Mouse (Mus musculus): ENCODE results near the gene Map2. TPM values are rescaled to one million over a fixed set of nuclear protein-coding genes. Genes with fewer than 3 reads are reported as not detected.

Gene Map2
- total RNA-seq, 1 experiment: 1.8 TPM

DNA sequence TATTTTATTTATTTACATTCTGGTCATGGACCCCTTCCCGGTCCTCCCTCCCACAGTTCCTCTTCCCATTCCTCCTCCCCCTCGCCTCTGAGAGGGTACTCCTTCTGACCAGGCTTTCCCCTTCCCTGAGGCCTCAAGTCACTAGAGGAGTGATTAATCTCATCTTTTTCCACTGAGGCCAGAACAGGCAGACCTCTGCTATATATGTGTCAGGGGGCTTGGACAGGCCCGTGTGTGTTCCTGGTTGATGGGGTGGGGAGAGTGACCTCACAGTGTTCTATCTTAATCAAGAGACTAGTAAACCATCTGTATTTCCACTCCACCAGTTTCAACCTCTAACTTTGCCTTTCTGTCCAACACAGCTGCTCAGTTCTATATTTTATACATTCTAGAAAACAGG is 107.4 kb downstream of the Map2 start:
- in situ Hi-C loops (cut with MboI; ENCODE audit: low sequenced_read_pairs in 2 of 2, unreplicated experiment in 2 of 2): no loop called here
- no peak overlapping the region for H3K9ac ChIP-seq (ENCODE audit: insufficient read depth, low read depth, low read length, poor library complexity, severe bottlenecking)
- no peaks in the 10 kb centered on the region for H3K9me3 ChIP-seq (ENCODE audit: control insufficient read depth, insufficient read depth, low read depth, low read length)
- no peak overlapping the region for H3K27ac ChIP-seq (ENCODE audit: insufficient read depth, low read depth, low read length, poor library complexity, severe bottlenecking)
- H3K4me1 ChIP-seq (ENCODE audit: control insufficient read depth in 2 of 2, insufficient read depth in 2 of 2, low read length in 2 of 2, poor library complexity in 1 of 2): no peaks in the 10 kb centered on the region
- TF ChIP-seq ZC3H11A (IDR thresholded peaks at IDR 0.05; ENCODE audit: borderline replicate concordance, low read depth, low read length) (no peak), ZNF384 (IDR thresholded peaks at IDR 0.05; ENCODE audit: low read depth, low read length) (no peak), MAFK (IDR thresholded peaks at IDR 0.05; ENCODE audit: insufficient read depth, low read depth, low read length) (no peak), CHD2 (IDR thresholded peaks at IDR 0.05; ENCODE audit: low read depth, low read length) (no peak), HCFC1 (IDR thresholded peaks at IDR 0.05; ENCODE audit: borderline replicate concordance, insufficient read depth, low read length) (no peak)
- no peaks in the 10 kb centered on the region for H3K36me3 ChIP-seq (ENCODE audit: control insufficient read depth, insufficient read depth, low read length, poor library complexity, severe bottlenecking)
- no peak for DNase-seq (ENCODE audit: low read depth, low spot score)
- no peak overlapping the region for H3K4me3 ChIP-seq (ENCODE audit: insufficient read depth in 1 of 2, low read depth in 1 of 2, low read length in 2 of 2, poor library complexity in 1 of 2, severe bottlenecking in 1 of 2)

DNA sequence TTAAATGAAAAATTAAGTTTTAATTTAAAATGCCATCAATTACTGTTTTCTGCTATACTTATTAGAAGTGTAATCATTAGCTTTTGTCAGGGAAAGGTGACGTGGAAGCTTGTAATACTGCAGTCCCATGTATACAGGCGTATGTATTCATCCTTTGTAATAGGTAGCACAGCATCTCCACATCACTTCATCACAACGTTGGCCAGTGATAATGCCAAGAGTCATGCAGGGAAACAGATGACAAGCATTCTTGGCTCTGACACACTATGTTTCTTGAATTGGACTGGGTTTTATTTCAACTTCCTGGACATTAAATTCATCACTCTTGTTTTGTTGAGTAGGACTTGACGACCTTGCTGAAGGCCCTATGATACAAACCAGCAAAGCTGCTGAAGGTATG is 113.9 kb downstream of the Map2 start:
- no peaks in the 10 kb centered on the region for H3K36me3 ChIP-seq (ENCODE audit: control insufficient read depth, insufficient read depth, low read length, poor library complexity, severe bottlenecking)
- no peak for DNase-seq (ENCODE audit: low read depth, low spot score)
- no peak overlapping the region for H3K27ac ChIP-seq (ENCODE audit: insufficient read depth, low read depth, low read length, poor library complexity, severe bottlenecking)
- in situ Hi-C loops (cut with MboI; ENCODE audit: low sequenced_read_pairs in 2 of 2, unreplicated experiment in 2 of 2): no loop called here
- H3K4me1 ChIP-seq (ENCODE audit: control insufficient read depth in 2 of 2, insufficient read depth in 2 of 2, low read length in 2 of 2, poor library complexity in 1 of 2): no peaks in the 10 kb centered on the region
- H3K9me3 ChIP-seq (ENCODE audit: control insufficient read depth, insufficient read depth, low read depth, low read length): no peaks in the 10 kb centered on the region
- no peak overlapping the region for H3K4me3 ChIP-seq (ENCODE audit: insufficient read depth in 1 of 2, low read depth in 1 of 2, low read length in 2 of 2, poor library complexity in 1 of 2, severe bottlenecking in 1 of 2)
- no peak overlapping the region for H3K9ac ChIP-seq (ENCODE audit: insufficient read depth, low read depth, low read length, poor library complexity, severe bottlenecking)
- TF ChIP-seq HCFC1 (IDR thresholded peaks at IDR 0.05; ENCODE audit: borderline replicate concordance, insufficient read depth, low read length) (no peak), MAFK (IDR thresholded peaks at IDR 0.05; ENCODE audit: insufficient read depth, low read depth, low read length) (no peak)

DNA sequence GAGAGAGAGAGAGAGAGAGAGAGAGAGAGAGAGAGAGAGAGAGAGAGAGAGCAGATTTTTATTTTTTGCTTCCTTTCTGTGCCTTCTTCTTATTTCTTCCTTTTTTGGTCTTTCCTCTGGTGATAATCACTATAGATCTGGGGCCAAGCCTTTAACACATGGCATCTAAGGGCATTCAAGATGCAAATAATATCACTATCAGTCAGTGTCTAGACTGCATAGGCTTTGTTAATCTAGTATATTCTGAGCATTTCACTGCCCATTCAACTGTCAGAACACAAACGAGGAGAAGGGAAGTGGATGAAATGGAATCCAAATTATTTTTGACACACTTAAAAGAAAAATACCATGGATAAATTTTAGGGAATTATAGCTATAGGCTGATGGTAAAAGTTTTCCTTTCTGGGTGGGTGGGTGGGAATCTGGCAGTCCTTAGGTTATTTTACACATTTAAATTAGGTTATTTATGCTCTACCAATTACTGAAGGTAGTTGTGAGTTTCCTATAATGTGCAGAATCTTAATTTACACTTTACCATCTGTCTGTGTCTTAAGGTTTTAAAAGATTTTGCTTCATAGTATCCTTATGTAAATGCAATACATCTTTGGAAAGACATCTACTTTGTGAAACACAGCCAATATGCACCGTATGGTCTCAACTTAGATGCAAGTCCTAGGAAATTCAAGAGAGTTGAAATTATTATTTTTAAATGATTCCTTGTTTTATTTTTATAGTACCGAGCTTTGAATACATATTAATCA is 117.2 kb downstream of the Map2 start:
- H3K9me3 ChIP-seq (ENCODE audit: control insufficient read depth, insufficient read depth, low read depth, low read length): no peaks in the 10 kb centered on the region
- DNase-seq (ENCODE audit: low read depth, low spot score): no peak
- no peaks in the 10 kb centered on the region for H3K4me1 ChIP-seq (ENCODE audit: control insufficient read depth in 2 of 2, insufficient read depth in 2 of 2, low read length in 2 of 2, poor library complexity in 1 of 2)
- no peak for TF ChIP-seq ZC3H11A (IDR thresholded peaks at IDR 0.05; ENCODE audit: borderline replicate concordance, low read depth, low read length)
- no peak for TF ChIP-seq ZNF384 (IDR thresholded peaks at IDR 0.05; ENCODE audit: low read depth, low read length)
- no peak for TF ChIP-seq HCFC1 (IDR thresholded peaks at IDR 0.05; ENCODE audit: borderline replicate concordance, insufficient read depth, low read length)
- no peak for TF ChIP-seq CHD2 (IDR thresholded peaks at IDR 0.05; ENCODE audit: low read depth, low read length)
- no peak for TF ChIP-seq MAFK (IDR thresholded peaks at IDR 0.05; ENCODE audit: insufficient read depth, low read depth, low read length)
- in situ Hi-C loops (cut with MboI; ENCODE audit: low sequenced_read_pairs in 2 of 2, unreplicated experiment in 2 of 2): no loop called here
- no peak overlapping the region for H3K9ac ChIP-seq (ENCODE audit: insufficient read depth, low read depth, low read length, poor library complexity, severe bottlenecking)
- H3K27ac ChIP-seq (ENCODE audit: insufficient read depth, low read depth, low read length, poor library complexity, severe bottlenecking): no peak overlapping the region
- no peak overlapping the region for H3K4me3 ChIP-seq (ENCODE audit: insufficient read depth in 1 of 2, low read depth in 1 of 2, low read length in 2 of 2, poor library complexity in 1 of 2, severe bottlenecking in 1 of 2)
- H3K36me3 ChIP-seq (ENCODE audit: control insufficient read depth, insufficient read depth, low read length, poor library complexity, severe bottlenecking): no peaks in the 10 kb centered on the region

GRCm38 (mm10) chr1:66299376-66299775 is 124.3 kb downstream of the Map2 start:
- Histone ChIP-seq H3K27ac (ENCODE audit: insufficient read depth, low read depth, low read length, poor library complexity, severe bottlenecking) (no peak overlapping the region), H3K9ac (ENCODE audit: insufficient read depth, low read depth, low read length, poor library complexity, severe bottlenecking) (no peak overlapping the region), H3K4me1 (ENCODE audit: control insufficient read depth in 2 of 2, insufficient read depth in 2 of 2, low read length in 2 of 2, poor library complexity in 1 of 2) (no peaks in the 10 kb centered on the region), H3K36me3 (ENCODE audit: control insufficient read depth, insufficient read depth, low read length, poor library complexity, severe bottlenecking) (no peaks in the 10 kb centered on the region), H3K9me3 (ENCODE audit: control insufficient read depth, insufficient read depth, low read depth, low read length) (no peaks in the 10 kb centered on the region), H3K4me3 (ENCODE audit: insufficient read depth in 1 of 2, low read depth in 1 of 2, low read length in 2 of 2, poor library complexity in 1 of 2, severe bottlenecking in 1 of 2) (no peak overlapping the region)
- TF ChIP-seq ZC3H11A (IDR thresholded peaks at IDR 0.05; ENCODE audit: borderline replicate concordance, low read depth, low read length) (no peak), HCFC1 (IDR thresholded peaks at IDR 0.05; ENCODE audit: borderline replicate concordance, insufficient read depth, low read length) (no peak), MAFK (IDR thresholded peaks at IDR 0.05; ENCODE audit: insufficient read depth, low read depth, low read length) (no peak), CHD2 (IDR thresholded peaks at IDR 0.05; ENCODE audit: low read depth, low read length) (no peak), ZNF384 (IDR thresholded peaks at IDR 0.05; ENCODE audit: low read depth, low read length) (no peak)
- no peak for DNase-seq (ENCODE audit: low read depth, low spot score)
- in situ Hi-C loops (cut with MboI; ENCODE audit: low sequenced_read_pairs in 2 of 2, unreplicated experiment in 2 of 2): no loop called here

All from ES-E14 (cell line).